Mouse (Mus musculus) macrophage (primary cell): ENCODE results near the gene Spib. TPM values are rescaled to one million over a fixed set of nuclear protein-coding genes. Genes with fewer than 3 reads are reported as not detected.

ENCODE experiments used
- H3K27ac ChIP-seq: fragments of 350-480 bp; formaldehyde crosslinking; 2 replicates; pipeline ENCODE4 v1.9.0; 2021
- H3K36me3 ChIP-seq: fragments of 350-480 bp; formaldehyde crosslinking; 2 replicates; pipeline ENCODE4 v1.9.0; 2021; ENCODE audit errors: inconsistent target
- H3K4me3 ChIP-seq: fragments of 350-480 bp; formaldehyde crosslinking; 2 replicates; pipeline ENCODE4 v1.9.0; 2021; ENCODE audit errors: inconsistent target
- H3K79me2 ChIP-seq: fragments of 350-480 bp; formaldehyde crosslinking; 2 replicates; pipeline ENCODE4 v1.9.0; 2021; ENCODE audit errors: inconsistent target
- WGBS: methylation state at CpG from one replicate; pipeline ENCODE4 v1.1.7; 2026; ENCODE audit warnings: inconsistent platforms; ENCODE audit not compliant: missing documents; 5-methylcytosine and 5-hydroxymethylcytosine counted together
- polyA plus RNA-seq: library from polyadenylated mRNA; stranded (reverse); fragments of 250-400 nt; gene quantifications from 3 replicates; pipeline ENCODE4 v1.2.4, GENCODE M21; 2018; ENCODE audit warnings: inconsistent platforms

Spib gene
- polyA plus RNA-seq, 1 experiment from 2014 or later, result 1.1 TPM

DNA sequence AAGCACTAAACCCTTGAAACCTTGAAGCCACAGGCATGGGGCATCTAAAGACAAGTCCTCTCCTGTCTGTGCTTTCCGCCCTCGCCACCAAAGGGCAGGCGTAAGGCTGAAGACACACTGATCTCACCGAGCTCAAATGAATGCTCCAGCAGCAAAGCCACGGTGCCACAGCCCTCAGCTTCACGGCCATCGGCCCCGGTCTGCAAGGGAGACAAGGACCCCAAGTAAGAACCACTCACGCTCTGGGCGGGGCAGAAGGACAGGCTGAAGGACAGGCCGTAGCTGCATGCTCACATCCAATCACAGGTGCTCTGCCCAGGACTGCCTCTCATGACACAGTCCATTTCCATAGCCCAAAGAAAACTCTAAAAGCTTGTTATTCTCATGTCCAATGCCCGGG is 37.2 kb downstream of the Spib start:
- Histone ChIP-seq H3K36me3 (peaks cover 11% of the 10 kb centered on the region; the same call in 1 of the 2 replicates), H3K4me3 (no peak overlapping the region), H3K27ac (no peak overlapping the region), H3K79me2 (peaks cover 18% of the 10 kb centered on the region)
- WGBS, result 93% methylated on average over 12 of the region's 12 CpGs

DNA sequence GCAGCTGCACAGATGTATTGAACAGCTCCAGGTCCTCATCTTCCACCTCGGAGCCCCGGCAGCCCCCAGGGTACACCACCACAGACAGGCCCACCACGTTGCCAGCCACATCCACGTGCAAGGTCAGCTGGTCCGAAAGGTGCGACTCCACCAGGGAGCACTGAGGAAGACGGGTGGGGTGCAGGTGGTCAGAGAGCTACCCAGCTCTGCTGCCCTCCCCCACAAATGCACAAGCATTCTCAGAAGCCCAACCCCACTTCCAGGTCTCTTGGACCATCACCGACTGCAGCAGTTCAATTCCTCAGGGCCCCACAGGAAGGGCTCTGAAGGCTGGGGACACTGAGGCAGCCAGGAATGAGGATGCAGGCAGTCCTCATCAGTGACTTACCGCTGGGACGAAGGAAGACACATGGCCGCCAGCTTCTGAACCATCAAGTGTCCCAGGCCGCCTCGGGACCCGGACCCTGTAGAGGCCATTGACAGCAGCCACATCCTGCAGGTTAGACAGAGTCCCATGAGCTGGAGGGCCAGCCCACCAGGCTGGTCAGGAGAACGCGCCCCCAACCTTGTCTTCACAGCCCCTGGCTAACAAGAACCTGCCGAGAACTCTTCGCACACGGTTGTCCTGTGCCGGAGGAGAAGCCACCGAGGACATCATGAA is 39.6 kb downstream of the Spib start:
- whole genome bisulfite sequencing, result 96% methylated on average over 21 of the region's 21 CpGs
- Histone ChIP-seq H3K79me2 (peaks cover 18% of the 10 kb centered on the region), H3K4me3 (no peak overlapping the region), H3K27ac (no peak overlapping the region), H3K36me3 (peaks cover 11% of the 10 kb centered on the region; the same call in 1 of the 2 replicates)

DNA sequence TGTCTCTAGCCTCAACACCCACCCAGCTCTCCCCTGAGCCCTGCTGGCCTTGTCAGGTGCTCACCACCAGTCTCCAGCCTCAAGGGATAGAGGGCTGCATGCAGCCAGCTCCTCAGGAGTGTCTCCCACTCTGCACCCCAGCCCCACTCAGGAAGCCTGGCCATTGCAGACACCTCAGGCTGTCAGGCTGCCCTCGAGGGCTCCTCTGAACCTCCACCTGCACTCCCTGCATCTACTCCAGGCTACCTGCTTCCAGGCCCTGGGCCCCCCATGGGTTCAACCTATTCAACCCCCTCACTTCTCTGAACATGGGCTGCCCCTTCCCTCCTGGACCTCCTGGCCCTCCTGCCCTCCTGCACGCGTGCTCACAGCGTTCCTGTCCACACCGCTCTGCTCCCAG is 40.5 kb downstream of the Spib start:
- Histone ChIP-seq H3K79me2 (peaks cover 18% of the 10 kb centered on the region), H3K4me3 (no peak overlapping the region), H3K27ac (no peak overlapping the region), H3K36me3 (peaks cover 11% of the 10 kb centered on the region; the same call in 1 of the 2 replicates)
- WGBS, result 98% methylated on average over 5 of the region's 5 CpGs

GRCm38 (mm10) chr7:44490281-44490680 is 41.6 kb downstream of the Spib start:
- Histone ChIP-seq H3K27ac (no peak overlapping the region), H3K4me3 (no peak overlapping the region), H3K36me3 (peaks cover 11% of the 10 kb centered on the region; the same call in 1 of the 2 replicates), H3K79me2 (peaks cover 12% of the 10 kb centered on the region)
- WGBS, result 83% methylated on average over 4 of the region's 4 CpGs

- Histone ChIP-seq H3K36me3 (peaks cover 11% of the 10 kb centered on the region; the same call in 1 of the 2 replicates), H3K4me3 (no peak overlapping the region), H3K27ac (no peak overlapping the region), H3K79me2 (no peaks in the 10 kb centered on the region)
- 92% methylated on average over 8 of the region's 8 CpGs for WGBS
These were observed 43.3 kb downstream of the Spib start for GRCm38 (mm10) chr7:44488545-44488944.

DNA sequence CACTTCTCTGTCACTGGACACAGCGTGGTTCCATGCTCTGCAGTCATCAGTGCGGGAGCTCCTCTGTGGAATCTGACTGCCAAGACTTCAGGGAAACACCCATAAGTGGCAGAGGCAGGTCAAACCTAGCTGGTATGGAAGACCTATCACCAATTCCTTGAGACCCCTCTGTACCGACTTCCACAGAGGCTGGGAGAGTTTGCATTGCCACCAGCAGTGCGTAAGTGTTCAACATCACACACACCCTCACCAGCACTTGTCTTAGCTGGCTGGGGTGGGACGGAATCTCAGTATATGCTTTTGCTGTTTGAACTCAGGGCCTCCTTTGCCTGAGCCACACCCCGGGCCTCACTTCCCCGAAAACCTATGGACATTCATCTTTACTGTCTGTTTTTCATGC is 43.9 kb downstream of the Spib start:
- Histone ChIP-seq H3K36me3 (peaks cover 11% of the 10 kb centered on the region; the same call in 1 of the 2 replicates), H3K27ac (no peak overlapping the region), H3K79me2 (no peaks in the 10 kb centered on the region), H3K4me3 (no peak overlapping the region)
- 88% methylated on average over 7 of the region's 7 CpGs for WGBS

DNA sequence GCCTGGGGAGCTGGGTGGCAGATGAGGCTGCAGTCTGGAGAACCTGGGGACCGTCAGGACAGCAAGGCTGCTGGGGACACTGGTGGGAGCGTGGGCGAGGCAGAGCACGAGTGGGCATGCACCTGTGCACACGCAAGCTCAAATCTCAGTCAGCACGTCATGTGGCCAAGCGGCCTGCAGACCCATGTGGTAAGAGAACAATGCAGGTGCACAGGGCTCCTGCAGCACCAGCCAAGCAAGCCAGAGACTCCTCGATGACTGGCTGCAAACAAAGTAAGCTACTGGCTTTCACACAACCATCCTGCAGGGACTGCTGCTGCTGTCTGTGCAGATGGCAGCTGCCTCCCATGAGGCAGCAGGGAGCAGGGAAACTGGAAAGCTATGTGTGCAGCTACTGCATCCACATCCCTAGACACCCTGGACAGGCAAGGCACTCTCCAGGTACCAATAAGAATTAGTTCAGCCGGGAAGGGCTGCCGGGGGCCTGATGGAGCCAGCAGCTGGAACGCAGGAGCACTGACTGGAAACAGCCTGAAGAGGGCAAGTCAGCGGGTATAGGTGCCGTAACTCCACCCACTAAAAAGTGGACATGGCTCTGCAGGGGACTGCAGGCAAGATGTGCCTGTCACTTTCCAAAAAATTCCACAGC is 44.8 kb downstream of the Spib start:
- Histone ChIP-seq H3K27ac (no peak overlapping the region), H3K36me3 (peaks cover 6% of the 10 kb centered on the region; the same call in 1 of the 2 replicates), H3K79me2 (no peaks in the 10 kb centered on the region), H3K4me3 (no peak overlapping the region)
- 96% methylated on average over 12 of the region's 13 CpGs for WGBS

GRCm38 (mm10) chr7:44485572-44486195 is 46.2 kb downstream of the Spib start:
- Histone ChIP-seq H3K36me3 (no peaks in the 10 kb centered on the region), H3K27ac (no peak overlapping the region), H3K79me2 (no peaks in the 10 kb centered on the region), H3K4me3 (no peak overlapping the region)
- WGBS, result 85% methylated on average over 6 of the region's 7 CpGs

DNA sequence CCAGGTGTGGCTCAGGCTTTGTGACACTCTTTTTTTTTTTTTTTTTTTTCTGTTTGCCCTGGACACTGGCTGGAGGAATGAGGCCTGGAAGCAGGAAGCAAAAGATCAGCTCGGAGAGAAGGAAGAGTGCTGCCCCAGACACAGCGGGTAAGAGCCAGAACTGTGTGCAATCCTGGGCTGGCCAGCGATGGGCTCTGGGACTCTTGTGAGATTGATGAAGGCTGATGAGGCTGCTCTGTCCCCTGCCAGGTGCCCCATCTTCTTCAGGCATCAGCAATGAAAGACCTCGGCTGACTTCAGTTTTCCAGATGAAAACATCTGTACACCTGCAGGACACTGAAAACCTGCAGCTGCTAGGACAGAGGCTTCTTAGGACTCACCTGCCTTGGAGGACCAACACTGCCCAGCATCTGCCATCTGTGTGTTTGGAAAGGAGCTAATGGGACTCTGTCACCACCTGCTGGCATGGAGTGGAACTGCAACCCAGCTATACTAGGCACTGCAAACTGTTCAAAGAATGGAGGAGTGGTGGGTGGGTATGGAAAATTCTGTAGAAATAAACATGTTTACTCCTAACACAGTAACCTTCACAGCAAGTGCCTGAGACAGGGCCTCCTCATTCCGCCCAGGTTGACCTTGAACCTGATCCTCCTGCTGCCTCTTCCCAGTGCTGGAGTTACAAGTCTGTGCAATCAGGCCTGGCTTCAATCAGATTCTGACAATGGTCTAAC is 46.9 kb downstream of the Spib start:
- no peaks in the 10 kb centered on the region for H3K79me2 ChIP-seq
- H3K4me3 ChIP-seq, result no peak overlapping the region
- WGBS, result 60% methylated on average over 4 of the region's 5 CpGs
- no peaks in the 10 kb centered on the region for H3K36me3 ChIP-seq
- no peak overlapping the region for H3K27ac ChIP-seq

GRCm38 (mm10) chr7:44484109-44484508 is 47.8 kb downstream of the Spib start:
- no peaks in the 10 kb centered on the region for H3K79me2 ChIP-seq
- no peak overlapping the region for H3K4me3 ChIP-seq
- H3K36me3 ChIP-seq, result no peaks in the 10 kb centered on the region
- no peak overlapping the region for H3K27ac ChIP-seq
- 100% methylated on average over 1 of the region's 1 CpGs for WGBS

DNA sequence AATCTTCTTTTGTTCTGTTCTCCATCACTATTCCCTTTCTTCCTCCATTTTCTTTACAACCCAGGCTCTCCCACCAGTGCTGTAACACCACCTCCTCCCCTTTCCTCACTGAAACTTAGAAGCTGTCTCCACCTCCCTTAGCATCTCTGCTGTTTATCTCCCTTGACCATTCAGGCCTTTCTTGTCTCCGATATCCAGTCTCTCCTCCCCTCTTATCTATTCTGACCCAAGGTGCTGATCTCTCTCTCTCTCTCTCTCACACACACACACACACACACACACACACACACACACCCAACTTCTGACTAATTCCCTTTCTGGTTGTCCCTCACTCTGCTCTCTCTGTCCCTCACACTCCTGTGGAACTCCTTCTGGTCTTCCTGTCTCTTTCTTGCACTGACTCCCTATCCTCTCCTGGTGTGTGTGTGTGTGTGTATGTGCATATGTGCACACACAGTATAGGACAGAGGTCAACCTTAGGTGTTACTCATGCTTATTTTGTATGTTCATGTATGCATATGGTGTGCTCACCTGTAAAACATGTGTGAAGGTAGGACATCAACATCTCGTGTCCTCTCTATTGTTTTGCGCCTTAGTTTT is 48.9 kb downstream of the Spib start:
- Histone ChIP-seq H3K4me3 (no peak overlapping the region), H3K27ac (no peak overlapping the region), H3K79me2 (no peaks in the 10 kb centered on the region), H3K36me3 (no peaks in the 10 kb centered on the region)
- WGBS, result 70% methylated on average over 3 of the region's 3 CpGs

Other genes with a start within 250 kb of the Spib start
- gene Clec11a, start 225.2 kb downstream of the Spib start, polyA plus RNA-seq, result 0.06 to 0.12 TPM (median 0.09 TPM) in 3 replicates
- gene Shank1, start 221.8 kb downstream of the Spib start, polyA plus RNA-seq, result 0.02 TPM in 1 of 3 replicates, not detected in the others
- 0.11 TPM in 1 of 3 replicates, not detected in the others for gene Syt3, start 148.0 kb downstream of the Spib start, polyA plus RNA-seq
- gene 1700008O03Rik, start 146.3 kb downstream of the Spib start, polyA plus RNA-seq, result 0.16 TPM in 1 of 3 replicates, not detected in the others
- not detected in 3 replicates for gene Lrrc4b, start 103.1 kb downstream of the Spib start, polyA plus RNA-seq
- gene Aspdh, start 66.7 kb downstream of the Spib start, polyA plus RNA-seq, result not detected in 3 replicates
- 12.5 to 32.1 TPM (median 31.4 TPM) in 3 replicates for gene Josd2, start 64.1 kb downstream of the Spib start, polyA plus RNA-seq
- gene Emc10, start 35.5 kb downstream of the Spib start, polyA plus RNA-seq, result 35.5 to 51.7 TPM (median 46.2 TPM) in 3 replicates
- 0.89 to 1.5 TPM (median 0.99 TPM) in 3 replicates for gene Fam71e1, start 35.5 kb downstream of the Spib start, polyA plus RNA-seq
- not detected in 3 replicates for gene Mybpc2, start 7.4 kb downstream of the Spib start, polyA plus RNA-seq
- gene Pold1, start 16.8 kb upstream of the Spib start, polyA plus RNA-seq, result 6.9 to 28.1 TPM (median 7.2 TPM) in 3 replicates
- 55.3 to 86.2 TPM (median 57.8 TPM) in 3 replicates for gene Nr1h2, start 21.9 kb upstream of the Spib start, polyA plus RNA-seq
- gene Napsa, start 40.3 kb upstream of the Spib start, polyA plus RNA-seq, result 14.8 to 26.9 TPM (median 21.1 TPM) in 3 replicates
- gene Kcnc3, start 58.6 kb upstream of the Spib start, polyA plus RNA-seq, result 0.05 to 0.66 TPM (median 0.11 TPM) in 3 replicates
- gene Myh14, start 138.8 kb upstream of the Spib start, polyA plus RNA-seq, result not detected in 3 replicates
- gene Izumo2, start 176.7 kb upstream of the Spib start, polyA plus RNA-seq, result not detected in 3 replicates
- 25.2 to 68.8 TPM (median 45.1 TPM) in 3 replicates for gene Vrk3, start 216.3 kb upstream of the Spib start, polyA plus RNA-seq
- 0.23 to 0.60 TPM (median 0.30 TPM) in 3 replicates for gene Zfp473, start 219.0 kb upstream of the Spib start, polyA plus RNA-seq